Comparison of ENCODE assay signal across 9 mouse cellular contexts in genomic region chr4:42946733-42947290, GRCm38 (mm10). TPM values are rescaled to one million over a fixed set of nuclear protein-coding genes. Genes with fewer than 3 reads are reported as not detected.
DNase-seq lines count a peak whose midpoint lies in the region; ATAC-seq lines count a peak whose summit lies in the region.
"Had no signal": no experiment of that assay in that cellular context is flagged by ENCODE, and none has a peak within 500 bp of the region (broad histone marks: within the 10 kb centered on the region; RNA-seq: fewer than 3 reads in every experiment).

No protein-coding gene starts in this region.

- peaks cover 28% of the 10 kb centered on the region for H3K27me3 ChIP-seq in forebrain, embryonic 10.5 days (ENCODE audit: poor library complexity, severe bottlenecking)
- H3K27me3 ChIP-seq in midbrain, embryonic 15.5 days (replicated peaks), result no peaks in the 10 kb centered on the region

- no peaks in the 10 kb centered on the region for H3K36me3 ChIP-seq in forebrain, embryonic 10.5 days (replicated peaks)
- H3K36me3 ChIP-seq in midbrain, embryonic 15.5 days (replicated peaks), result no peaks in the 10 kb centered on the region

- H3K9ac ChIP-seq in midbrain, embryonic 15.5 days, result peak overlapping the region; percentile 23; the same call in 1 of the 2 replicates

- H3K4me2 ChIP-seq in midbrain, embryonic 15.5 days, result peak overlapping the region; percentile 38

- H3K4me1 ChIP-seq in forebrain, embryonic 10.5 days, result peaks cover 57% of the 10 kb centered on the region
- H3K4me1 ChIP-seq in midbrain, embryonic 15.5 days, result peaks cover 54% of the 10 kb centered on the region

- H3K9me3 ChIP-seq in forebrain, embryonic 10.5 days, result no peaks in the 10 kb centered on the region
- no peaks in the 10 kb centered on the region for H3K9me3 ChIP-seq in midbrain, embryonic 15.5 days

- DNase-seq in MN1 (ENCODE audit: low spot score), result peak; percentile 70
- peak; percentile 61 for DNase-seq in forebrain, embryonic 10.5 days (ENCODE audit: extremely low spot score, low spot score)
- peak; percentile 96 to 97 for DNase-seq in layer of hippocampus, adult 18-20 months (ENCODE audit: low spot score in 2 of 2)
- no peak for DNase-seq in adrenal gland, postnatal 10 days
- DNase-seq in urinary bladder, postnatal 25 days (ENCODE audit: low spot score), result no peak
- no peak for DNase-seq in thymus, postnatal 25 days
- no peak for DNase-seq in kidney, adult 18-20 months

- 0 out of 2 replicates have a peak overlapping the region, but pooled peaks have one; percentile 7 for H3K4me3 ChIP-seq in forebrain, embryonic 10.5 days
- 0 out of 2 replicates have a peak overlapping the region, but pooled peaks have one; percentile 2 for H3K4me3 ChIP-seq in midbrain, embryonic 15.5 days

- ATAC-seq in midbrain, embryonic 15.5 days (replicated peaks), result peak; percentile 50

- 46% methylated on average over 10 of the region's 10 CpGs for WGBS in forebrain, embryonic 10.5 days
- WGBS in midbrain, embryonic 15.5 days, result 11% methylated on average over 10 of the region's 10 CpGs

- no peak overlapping the region for H3K27ac ChIP-seq in forebrain, embryonic 10.5 days
- peak overlapping the region; percentile 86 for H3K27ac ChIP-seq in midbrain, embryonic 15.5 days

RNA-seq across cellular contexts. Expression of gene Dnajb5, which starts 2.8 kb away (rescaled TPM):
- polyA plus RNA-seq in forebrain, embryonic 10.5 days (2016; fragmentation: Nextera tagmentation; extraction: Ambion mirVana), result 11.5 and 16.2 TPM in 2 replicates
- 100 to 1,000 TPM; 197 to 234 TPM for total RNA-seq in layer of hippocampus, adult 18-20 months (2021)
- polyA plus RNA-seq in midbrain, embryonic 15.5 days (2015; fragmentation: Nextera tagmentation; extraction: Ambion mirVana), result 51.5 and 53.0 TPM in 2 replicates
- 10 to 100 TPM; 19.4 to 20.4 TPM for total RNA-seq in adrenal gland, postnatal 10 days (2021)

RNA-seq across cellular contexts. Expression of gene 1700022I11Rik, which starts 22.6 kb away (rescaled TPM):
- 0.27 and 0.52 TPM in 2 replicates for polyA plus RNA-seq in forebrain, embryonic 10.5 days (2016; fragmentation: Nextera tagmentation; extraction: Ambion mirVana)
- not detected for total RNA-seq in layer of hippocampus, adult 18-20 months (2021)
- 0.29 and 0.50 TPM in 2 replicates for polyA plus RNA-seq in midbrain, embryonic 15.5 days (2015; fragmentation: Nextera tagmentation; extraction: Ambion mirVana)
- not detected for total RNA-seq in adrenal gland, postnatal 10 days (2021)
- polyA plus RNA-seq: spleen, adult 2 months had no signal

RNA-seq across cellular contexts. Expression of gene Phf24, which starts 30.4 kb away (rescaled TPM):
- 0.33 and 0.51 TPM in 2 replicates for polyA plus RNA-seq in forebrain, embryonic 10.5 days (2016; fragmentation: Nextera tagmentation; extraction: Ambion mirVana)
- total RNA-seq in layer of hippocampus, adult 18-20 months (2021), result 100 to 1,000 TPM; 162 to 167 TPM
- polyA plus RNA-seq in midbrain, embryonic 15.5 days (2015; fragmentation: Nextera tagmentation; extraction: Ambion mirVana), result 40.5 and 41.2 TPM in 2 replicates
- total RNA-seq in adrenal gland, postnatal 10 days (2021), result 1 to 10 TPM; 2.4 to 6.3 TPM

RNA-seq across cellular contexts. Expression of gene Vcp, which starts 53.5 kb away (rescaled TPM):
- polyA plus RNA-seq in forebrain, embryonic 10.5 days (2016; fragmentation: Nextera tagmentation; extraction: Ambion mirVana), result 655 and 667 TPM in 2 replicates
- 100 to 1,000 TPM; 177 to 190 TPM for total RNA-seq in layer of hippocampus, adult 18-20 months (2021)
- polyA plus RNA-seq in midbrain, embryonic 15.5 days (2015; fragmentation: Nextera tagmentation; extraction: Ambion mirVana), result 485 and 501 TPM in 2 replicates
- 100 to 1,000 TPM; 238 to 252 TPM for total RNA-seq in adrenal gland, postnatal 10 days (2021)

Comparison
In these comparisons a context has a peak if more than half of its experiments do, and no peak if none do; other contexts are left out.
1. DNase-seq: peak in MN1 (single experiment), forebrain, embryonic 10.5 days (single experiment) and layer of hippocampus, adult 18-20 months (2 of 2); none in adrenal gland, postnatal 10 days (single experiment), urinary bladder, postnatal 25 days (single experiment), thymus, postnatal 25 days (single experiment) and kidney, adult 18-20 months (single experiment).
2. RNA of gene Dnajb5, which starts 2.8 kb away (total RNA-seq): 197 to 234 TPM in layer of hippocampus, adult 18-20 months; 19.4 to 20.4 TPM in adrenal gland, postnatal 10 days; every median in the first group is over 4 times any median in the second.
3. RNA of gene Phf24, which starts 30.4 kb away (total RNA-seq): 162 to 167 TPM in layer of hippocampus, adult 18-20 months; 2.4 to 6.3 TPM in adrenal gland, postnatal 10 days; every median in the first group is over 10 times any median in the second.